Comparison of ENCODE assay signal across 26 mouse cellular contexts in genomic region chr5:144642766-144643165, GRCm38 (mm10).
DNase-seq lines count a peak whose midpoint lies in the region; ATAC-seq lines count a peak whose summit lies in the region.
"Had no signal": no experiment of that assay in that cellular context is flagged by ENCODE, and none has a peak within 500 bp of the region (broad histone marks: within the 10 kb centered on the region; RNA-seq: fewer than 3 reads in every experiment).

No protein-coding gene starts in this region.

- DNase-seq in cerebellum, postnatal 14 days = peak; percentile 8 to 24
- DNase-seq in cerebellum, postnatal 25 days = no peak
- DNase-seq in left cerebral cortex, postnatal 4 days = peak; percentile 31
- no peak for DNase-seq in left cerebral cortex, postnatal 36 days (ENCODE audit: low spot score in 2 of 2)
- no peak for DNase-seq in kidney, postnatal 14 days
- DNase-seq: adrenal gland, postnatal 25 days; cerebellum, adult 11 months; cerebellum, adult 2 months; cerebellum, postnatal 36 days; embryo, embryonic 11 days; forebrain, postnatal 0 days; gastrocnemius, adult 2 months; gastrocnemius, postnatal 14 days; heart, adult 11 months had no signal

- no peak overlapping the region for H3K4me2 ChIP-seq in neural tube, embryonic 13.5 days
- no peak overlapping the region for H3K4me2 ChIP-seq in neural tube, embryonic 15.5 days
- H3K4me2 ChIP-seq: embryonic facial prominence, embryonic 13.5 days; forebrain, embryonic 13.5 days; heart, embryonic 11.5 days; hindbrain, embryonic 12.5 days had no signal

- H3K4me1 ChIP-seq in neural tube, embryonic 13.5 days (replicated peaks) = peaks cover 33% of the 10 kb centered on the region
- H3K4me1 ChIP-seq in neural tube, embryonic 15.5 days = peaks cover 27% of the 10 kb centered on the region

- 54% methylated on average over 8 of the region's 8 CpGs for WGBS in neural tube, embryonic 13.5 days
- WGBS in neural tube, embryonic 15.5 days = 52% methylated on average over 8 of the region's 8 CpGs

- 0 out of 2 replicates have a peak overlapping the region, but pooled peaks have one; percentile 42 for H3K27ac ChIP-seq in neural tube, embryonic 13.5 days (replicated peaks)
- no peak overlapping the region for H3K27ac ChIP-seq in neural tube, embryonic 15.5 days (replicated peaks)
- H3K27ac ChIP-seq: embryonic facial prominence, embryonic 10.5 days; embryonic facial prominence, embryonic 13.5 days; forebrain, embryonic 13.5 days; gastrocnemius, adult 2 months; hindbrain, embryonic 12.5 days had no signal

- no peak overlapping the region for H3K9ac ChIP-seq in neural tube, embryonic 13.5 days
- no peak overlapping the region for H3K9ac ChIP-seq in neural tube, embryonic 15.5 days (replicated peaks)
- H3K9ac ChIP-seq: forebrain, embryonic 13.5 days; forebrain, postnatal 0 days; hindbrain, embryonic 12.5 days had no signal

- no peaks in the 10 kb centered on the region for H3K27me3 ChIP-seq in neural tube, embryonic 13.5 days
- H3K27me3 ChIP-seq in neural tube, embryonic 15.5 days (replicated peaks) = no peaks in the 10 kb centered on the region
- H3K27me3 ChIP-seq: embryonic facial prominence, embryonic 13.5 days; forebrain, embryonic 13.5 days; hindbrain, embryonic 12.5 days had no signal

- no peak for ATAC-seq in neural tube, embryonic 13.5 days (ENCODE audit: low read depth)
- no peak for ATAC-seq in neural tube, embryonic 15.5 days (ENCODE audit: low FRiP score)
- ATAC-seq: CD4-positive, CD25-positive, alpha-beta regulatory T cell, adult 4 months; forebrain, embryonic 13.5 days; forebrain, postnatal 0 days; hindbrain, embryonic 16.5 days; inflammation-experienced regulatory T-cells, adult 6 months; intestine, embryonic 16.5 days had no signal

- intact Hi-C loops in left cerebral cortex, postnatal 4 days (cut with DNase I) = no loop called here
- intact Hi-C loops in left cerebral cortex, postnatal 36 days (cut with DNase I) = no loop called here

- H3K4me3 ChIP-seq in neural tube, embryonic 13.5 days = no peak overlapping the region
- no peak overlapping the region for H3K4me3 ChIP-seq in neural tube, embryonic 15.5 days (replicated peaks)
- H3K4me3 ChIP-seq: embryonic facial prominence, embryonic 10.5 days; embryonic facial prominence, embryonic 13.5 days; erythroblast, embryonic 14.5 days; forebrain, embryonic 13.5 days; gastrocnemius, adult 2 months; hindbrain, embryonic 12.5 days had no signal

- no peaks in the 10 kb centered on the region for H3K9me3 ChIP-seq in neural tube, embryonic 13.5 days
- H3K9me3 ChIP-seq in neural tube, embryonic 15.5 days (replicated peaks) = no peaks in the 10 kb centered on the region
- H3K9me3 ChIP-seq: embryonic facial prominence, embryonic 10.5 days; embryonic facial prominence, embryonic 13.5 days; forebrain, embryonic 13.5 days; hindbrain, embryonic 12.5 days had no signal

- H3K36me3 ChIP-seq in neural tube, embryonic 13.5 days = no peaks in the 10 kb centered on the region
- no peaks in the 10 kb centered on the region for H3K36me3 ChIP-seq in neural tube, embryonic 15.5 days
- H3K36me3 ChIP-seq: embryonic facial prominence, embryonic 10.5 days; embryonic facial prominence, embryonic 13.5 days; hindbrain, embryonic 12.5 days had no signal

Comparison
In these comparisons a context has a peak if more than half of its experiments do, and no peak if none do; other contexts are left out.
1. DNase-seq: peak in cerebellum, postnatal 14 days (2 of 2) and left cerebral cortex, postnatal 4 days (single experiment); none in cerebellum, postnatal 25 days (0 of 2), left cerebral cortex, postnatal 36 days (0 of 2) and kidney, postnatal 14 days (single experiment).